Mouse (Mus musculus): ENCODE measurements at regions not wholly inside any gene's neighbourhood (a gene's known extent, or its start where the extent isn't known, plus 50 kb on each side); places are given as distances from the start of the nearest gene placed in this dataset.

DNA sequence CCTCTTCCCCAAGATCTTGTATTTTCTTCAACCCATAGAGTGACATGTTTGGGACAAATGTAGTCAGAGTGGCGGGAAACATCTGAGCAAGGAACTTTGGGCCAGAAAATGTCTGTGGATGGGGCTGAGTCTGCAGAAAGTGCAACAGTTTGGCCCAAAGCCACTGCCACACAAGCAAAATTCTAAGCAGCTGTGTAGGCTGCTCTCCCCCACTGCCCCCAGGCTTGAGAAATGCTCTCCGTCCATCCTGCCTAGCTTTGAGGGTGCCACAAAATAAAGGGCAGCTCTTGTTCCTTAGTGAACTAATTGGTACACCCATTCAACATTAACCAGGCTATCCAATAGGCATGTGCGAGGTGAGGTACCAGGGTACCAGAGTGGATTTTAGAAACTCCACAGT, 205.2 kb upstream of the Kbtbd8 start:
- no peak for DNase-seq (ENCODE audit: low spot score in 2 of 2)

DNA sequence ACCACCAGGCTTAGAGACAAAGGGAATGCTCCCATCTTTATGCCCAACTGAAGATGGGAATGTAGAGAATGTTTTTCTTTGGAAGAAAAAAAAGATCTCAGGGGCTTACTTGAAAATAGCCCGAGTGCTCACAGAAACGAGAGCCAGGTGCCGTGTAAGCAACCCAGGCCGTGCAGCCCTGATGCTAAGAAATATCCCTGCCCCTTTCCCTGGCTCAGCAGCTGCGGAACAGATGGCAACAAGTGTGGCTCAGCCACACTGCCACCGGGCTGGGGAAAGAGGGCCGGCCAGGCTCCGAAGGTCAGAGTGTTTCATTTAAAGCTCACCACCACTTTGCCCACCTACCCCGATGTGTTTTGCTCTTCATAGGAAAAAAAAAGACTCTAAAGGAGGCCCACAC, 205.7 kb upstream of the Kbtbd8 start:
- DNase-seq (ENCODE audit: low spot score in 2 of 2) = no peak

DNA sequence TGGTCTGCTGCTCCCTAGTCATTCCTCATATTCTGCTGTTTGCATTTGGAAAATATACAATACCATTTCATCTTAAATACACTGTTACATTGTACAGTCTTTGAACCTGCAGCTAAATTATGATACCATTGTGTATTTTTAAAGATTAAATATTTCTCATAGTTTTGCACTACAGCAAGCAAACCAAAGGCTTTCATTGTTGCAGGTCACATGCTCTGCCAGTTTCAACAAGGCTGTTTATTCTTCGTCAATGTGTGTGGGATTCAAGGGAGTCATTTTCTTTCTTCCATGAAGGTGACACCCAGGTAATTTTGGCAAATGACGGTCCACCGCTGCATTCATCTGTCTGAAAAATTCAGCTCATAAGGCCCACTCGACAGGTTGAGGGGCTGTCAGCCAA, 200.9 kb upstream of the Lrig1 start:
- no peak for DNase-seq (ENCODE audit: low spot score in 2 of 2)

DNA sequence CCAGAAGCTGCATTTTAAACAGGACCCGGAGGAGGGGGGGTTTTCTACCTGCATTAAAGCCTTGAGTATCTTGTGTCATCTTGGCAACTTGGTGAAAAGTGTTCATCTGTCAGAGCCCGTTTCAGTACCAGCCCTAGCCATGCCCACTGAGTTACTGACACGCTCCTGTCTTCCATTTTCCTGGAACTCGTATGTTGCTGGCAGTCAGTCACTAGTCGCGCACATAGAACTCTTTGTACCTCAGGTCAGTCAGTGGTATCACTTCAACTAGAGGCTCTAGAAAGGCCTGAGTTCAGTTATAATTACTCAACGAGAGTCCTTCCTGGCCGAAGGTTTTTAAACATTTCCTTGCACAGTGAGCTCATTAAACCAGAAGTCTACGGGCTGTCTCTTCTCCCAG, 198.9 kb upstream of the Lrig1 start:
- no peak for DNase-seq (ENCODE audit: low spot score in 2 of 2)

DNA sequence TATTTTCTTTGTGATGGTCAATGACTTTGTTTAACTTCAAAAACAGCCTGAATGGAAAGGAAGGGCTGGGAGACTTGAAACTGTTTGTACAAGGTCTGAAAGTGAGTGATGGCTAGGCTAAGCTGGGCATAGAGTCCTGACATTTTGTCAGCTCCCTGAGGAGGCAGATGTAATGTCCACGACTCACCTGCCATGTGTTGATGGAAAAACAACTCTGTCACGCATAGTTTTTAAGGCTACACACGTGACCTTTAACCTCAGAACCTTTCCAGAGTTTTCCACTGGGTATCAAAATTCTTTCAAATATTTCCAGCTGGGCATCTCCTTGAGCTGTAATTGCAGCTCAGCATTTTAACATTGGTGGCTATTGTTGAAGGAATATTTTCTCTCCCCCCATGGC, 190.2 kb upstream of the Lrig1 start:
- no peak for DNase-seq (ENCODE audit: low spot score in 2 of 2)

DNA sequence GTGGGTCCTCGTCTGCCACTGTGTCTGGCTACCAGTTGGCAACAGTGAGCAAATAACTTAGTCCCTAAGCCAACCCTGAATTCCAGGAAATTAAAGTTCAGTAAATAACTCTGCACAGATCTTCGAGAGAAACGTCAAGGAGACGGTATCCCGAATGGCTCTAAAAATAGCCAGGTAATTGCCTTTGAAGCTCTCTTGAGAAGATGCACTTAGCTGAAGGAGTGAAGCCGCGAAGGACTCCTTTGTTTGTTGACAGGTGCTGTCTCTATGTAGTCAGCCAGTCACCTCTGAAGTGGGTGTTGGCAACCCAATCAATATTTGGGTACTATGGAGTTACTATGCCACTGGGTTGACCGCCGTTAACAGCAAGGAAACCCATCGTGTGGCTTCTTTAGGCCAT, 189.3 kb upstream of the Lrig1 start:
- DNase-seq (ENCODE audit: low spot score in 2 of 2) = no peak

DNA sequence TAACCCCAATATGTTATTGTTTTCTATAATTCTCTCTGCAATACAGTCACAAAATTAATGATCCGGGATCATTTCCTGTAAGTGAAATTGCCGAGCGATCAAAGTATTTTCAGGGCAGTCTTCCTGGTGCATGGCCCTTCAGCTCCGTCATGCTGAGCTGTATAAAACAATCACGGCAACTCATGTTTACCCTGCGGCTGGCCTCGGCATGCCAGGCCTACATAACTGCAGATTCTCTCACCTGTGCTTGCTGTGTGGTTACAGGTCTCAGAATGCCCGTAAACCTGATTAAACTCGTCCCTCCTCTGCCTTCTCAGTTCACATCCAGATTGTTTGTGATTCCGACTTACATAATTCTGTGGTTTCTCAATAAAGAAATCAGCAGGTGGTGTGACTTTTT, 181.2 kb upstream of the Lrig1 start:
- DNase-seq (ENCODE audit: low spot score in 2 of 2) = no peak

DNA sequence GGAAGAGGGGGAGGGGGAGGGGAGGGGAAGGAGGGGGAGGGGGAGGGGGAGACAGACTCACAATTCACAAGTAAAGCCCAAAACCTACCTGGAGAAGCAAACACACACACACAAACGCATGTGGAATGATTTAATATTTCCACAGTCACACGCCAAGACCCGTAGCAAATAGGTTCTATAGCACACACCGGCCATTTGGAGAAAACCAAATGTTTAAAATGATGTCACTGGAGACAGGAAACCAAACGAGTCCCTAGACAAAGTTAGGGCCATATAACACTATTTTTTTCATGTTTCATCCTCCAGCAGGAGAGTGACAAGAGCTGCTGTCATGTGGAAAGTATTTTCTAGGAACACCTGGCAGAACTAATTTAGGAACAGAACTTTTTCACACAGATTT, 175.9 kb upstream of the Lrig1 start:
- no peak for DNase-seq (ENCODE audit: low spot score in 2 of 2)

DNA sequence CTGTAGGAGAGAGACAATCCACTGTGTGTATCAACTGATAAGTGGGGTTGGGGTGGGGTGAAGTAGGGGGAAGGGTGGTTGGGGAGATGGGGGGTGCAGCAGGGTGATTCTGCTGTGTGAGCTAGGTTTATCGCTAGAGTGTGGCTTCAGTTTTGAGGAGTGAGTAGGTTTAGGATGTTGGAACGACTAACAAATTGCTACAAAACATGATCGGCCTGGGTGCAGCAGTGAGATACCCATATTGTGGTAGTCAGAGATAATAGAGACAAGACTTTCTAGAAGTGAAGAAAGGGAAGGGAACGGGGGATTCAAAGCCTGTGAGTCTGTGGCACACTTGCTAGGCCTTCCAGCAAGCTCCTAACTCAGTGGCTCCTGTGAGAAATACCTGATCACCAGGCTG, 175.1 kb upstream of the Lrig1 start:
- DNase-seq (ENCODE audit: low spot score in 2 of 2) = no peak

DNA sequence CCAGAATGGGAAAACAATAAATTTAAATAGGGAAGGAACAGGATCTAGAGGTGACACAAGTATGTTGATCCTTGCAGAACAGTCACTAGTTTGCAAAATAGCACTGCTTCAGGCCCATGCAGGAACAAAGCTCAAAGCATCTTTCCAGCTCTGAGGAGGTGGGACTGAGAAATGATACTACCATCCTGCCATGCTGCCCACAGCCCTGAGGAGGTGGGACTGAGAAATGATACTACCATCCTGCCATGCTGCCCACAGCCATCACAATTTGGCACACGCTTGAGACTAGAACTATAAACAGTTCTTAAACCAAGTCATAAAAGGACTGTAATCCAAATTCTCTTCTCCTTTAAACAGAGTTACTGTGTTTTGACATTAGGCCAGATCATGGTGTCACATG, 174.5 kb upstream of the Lrig1 start:
- no peak for DNase-seq (ENCODE audit: low spot score in 2 of 2)

DNA sequence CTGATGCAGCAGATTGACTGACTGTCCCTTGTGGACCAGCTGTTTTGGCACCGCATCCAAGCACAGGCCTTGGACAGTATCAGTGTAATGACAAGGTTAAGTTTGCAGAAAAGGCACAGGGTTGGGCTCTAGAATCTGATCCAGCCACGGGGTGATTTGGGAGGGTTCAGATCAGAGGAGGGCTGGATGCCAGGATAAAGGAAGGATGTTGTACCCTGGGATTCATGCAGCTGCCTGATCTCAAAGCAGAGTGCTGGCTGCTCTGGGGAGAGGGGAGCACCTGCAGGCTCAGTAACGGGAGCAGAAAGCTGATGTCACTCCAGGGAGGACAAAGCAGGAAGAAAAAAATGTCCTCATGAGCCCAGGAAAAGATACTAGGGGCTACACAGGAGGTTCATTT, 168.0 kb upstream of the Lrig1 start:
- DNase-seq (ENCODE audit: low spot score in 2 of 2) = no peak

DNA sequence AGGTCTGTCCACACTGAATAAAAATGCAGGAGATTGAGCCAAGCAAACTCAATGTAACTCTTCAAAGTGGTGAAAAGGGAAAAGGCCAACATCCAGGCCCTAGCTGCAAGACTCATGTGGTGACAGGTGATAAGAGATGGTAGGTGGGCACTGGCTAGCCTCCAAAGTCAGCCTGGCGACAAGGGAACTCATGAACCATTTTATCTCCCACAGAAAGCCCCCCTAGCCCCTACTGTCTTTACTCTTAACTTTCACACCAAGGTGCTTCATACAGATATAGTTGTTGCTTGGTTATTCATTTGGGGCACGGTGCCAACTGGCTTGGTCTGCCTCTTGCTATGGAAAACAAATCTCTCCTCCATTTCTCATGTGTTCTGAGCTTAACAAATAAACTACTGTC, 165.5 kb upstream of the Lrig1 start:
- no peak for DNase-seq (ENCODE audit: low spot score in 2 of 2)

DNA sequence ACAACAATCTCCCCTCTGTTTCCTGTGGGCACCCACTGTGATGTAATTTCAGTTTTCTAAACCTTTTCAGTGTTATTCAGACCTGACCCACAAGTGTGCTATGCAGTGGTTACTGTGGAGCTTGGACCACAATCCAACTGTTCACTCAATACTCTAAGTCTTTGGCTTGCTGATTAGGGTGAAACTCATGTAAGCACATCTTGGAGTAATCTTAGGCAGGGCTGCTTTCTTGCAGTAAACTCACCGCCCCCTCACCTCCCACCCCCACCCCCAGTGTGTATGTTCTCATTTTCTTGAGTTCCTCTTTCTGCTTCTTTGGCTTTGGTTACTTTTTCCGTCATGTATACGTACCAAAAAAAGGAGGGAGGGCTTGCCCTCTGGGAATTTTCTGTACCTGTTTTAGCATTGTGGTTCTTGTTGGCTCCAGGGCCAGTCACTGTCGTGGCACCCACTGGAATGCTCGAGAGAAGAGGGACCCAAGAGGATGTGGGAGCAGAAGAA, 158.2 kb upstream of the Lrig1 start:
- DNase-seq (ENCODE audit: low spot score in 2 of 2) = no peak

DNA sequence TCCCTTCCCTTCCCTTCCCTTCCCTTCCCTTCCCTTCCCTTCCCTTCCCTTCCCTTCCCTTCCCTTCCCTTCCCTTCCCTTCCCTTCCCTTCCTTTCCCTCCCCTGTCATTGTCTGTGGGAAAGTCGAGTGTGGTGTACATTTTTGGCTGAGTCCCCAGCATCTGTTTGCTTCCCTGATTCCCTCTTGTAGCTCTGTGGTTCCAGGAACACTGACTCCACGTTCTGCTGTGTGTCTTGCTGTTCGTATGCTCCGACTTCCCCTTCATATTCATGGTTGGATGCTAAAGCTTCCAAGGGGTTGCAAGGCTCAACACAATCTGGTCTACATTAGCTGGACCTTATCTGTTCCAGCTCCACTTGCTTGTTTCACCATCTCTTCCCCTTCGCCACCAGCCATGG, 150.2 kb upstream of the Lrig1 start:
- no peak for DNase-seq (ENCODE audit: low spot score in 2 of 2)

DNA sequence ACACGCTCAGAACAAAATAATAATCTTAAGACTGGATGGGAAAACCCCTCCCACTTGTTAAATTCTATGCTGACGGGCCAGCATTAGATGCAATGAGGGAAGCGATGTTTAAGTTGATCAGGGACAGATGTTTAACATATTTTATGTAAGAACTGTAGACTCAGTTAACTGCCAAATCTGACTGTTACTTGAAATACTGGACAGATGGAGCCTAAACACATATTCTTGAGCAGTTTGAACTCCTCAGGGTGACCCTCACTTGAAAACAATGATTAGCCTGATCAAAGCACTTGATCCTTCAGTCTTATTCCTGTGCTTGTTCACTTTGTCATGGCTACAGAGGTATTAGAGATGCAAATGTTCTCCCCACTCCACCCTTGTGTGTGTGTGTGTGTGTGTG, 149.6 kb upstream of the Lrig1 start:
- no peak for DNase-seq (ENCODE audit: low spot score in 2 of 2)

DNA sequence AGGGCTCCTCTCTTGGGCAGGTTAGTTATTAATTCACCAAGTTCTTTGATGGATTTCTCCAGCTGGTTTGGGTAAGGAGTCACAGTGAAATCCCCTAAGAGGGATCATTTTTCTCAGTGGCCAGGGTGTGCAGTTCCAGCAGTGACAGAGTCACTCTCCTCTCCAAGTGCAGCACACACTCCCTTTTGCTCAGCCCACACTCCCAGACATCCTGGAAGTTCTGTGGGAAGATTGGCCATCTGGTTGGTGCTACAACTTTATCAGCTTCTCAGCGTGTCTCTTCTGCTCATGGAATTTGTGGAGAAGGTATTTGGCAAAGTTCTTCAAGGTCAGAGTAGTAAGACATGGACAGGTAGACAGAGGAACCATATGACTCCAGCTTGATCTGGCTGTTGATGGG, 148.5 kb upstream of the Lrig1 start:
- DNase-seq (ENCODE audit: low spot score in 2 of 2) = no peak

DNA sequence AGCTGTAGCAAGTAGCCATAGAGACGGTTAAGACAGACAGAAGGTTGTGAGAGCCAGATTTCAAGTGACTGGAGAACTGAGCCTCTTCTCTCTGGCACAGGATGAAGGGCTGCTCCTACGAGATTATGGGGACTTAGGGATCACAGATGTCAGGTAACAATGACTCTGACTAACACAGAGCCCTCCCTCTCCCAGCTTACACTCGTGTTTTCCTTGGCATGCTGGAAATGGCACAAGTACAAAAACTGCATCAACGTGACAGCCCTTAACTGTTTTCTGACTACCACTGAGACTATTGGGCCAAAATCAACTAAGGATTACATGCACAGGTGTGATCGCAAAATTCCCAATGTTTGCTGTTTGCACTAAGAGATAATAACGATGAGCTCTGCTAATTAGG, 145.9 kb upstream of the Lrig1 start:
- no peak for DNase-seq (ENCODE audit: low spot score in 2 of 2)

DNA sequence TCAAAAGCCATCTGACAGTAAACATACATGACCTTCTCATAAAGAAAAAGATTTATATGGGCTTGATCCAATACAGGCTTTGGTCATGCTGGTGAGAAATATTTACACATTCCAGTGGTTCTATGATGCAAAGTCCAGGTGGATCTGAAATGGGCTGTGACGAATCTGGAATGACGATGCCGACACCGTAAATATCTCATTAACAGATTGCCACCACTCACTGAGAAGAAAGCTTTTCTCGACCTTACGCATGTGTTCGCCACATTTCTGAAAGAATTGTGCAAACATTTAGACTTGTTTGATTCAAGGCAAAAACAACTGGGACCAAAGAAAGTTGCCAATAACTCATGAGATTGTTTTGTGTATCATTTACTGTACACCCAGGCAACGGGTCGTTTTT, 142.9 kb upstream of the Lrig1 start:
- DNase-seq (ENCODE audit: low spot score in 2 of 2) = no peak

DNA sequence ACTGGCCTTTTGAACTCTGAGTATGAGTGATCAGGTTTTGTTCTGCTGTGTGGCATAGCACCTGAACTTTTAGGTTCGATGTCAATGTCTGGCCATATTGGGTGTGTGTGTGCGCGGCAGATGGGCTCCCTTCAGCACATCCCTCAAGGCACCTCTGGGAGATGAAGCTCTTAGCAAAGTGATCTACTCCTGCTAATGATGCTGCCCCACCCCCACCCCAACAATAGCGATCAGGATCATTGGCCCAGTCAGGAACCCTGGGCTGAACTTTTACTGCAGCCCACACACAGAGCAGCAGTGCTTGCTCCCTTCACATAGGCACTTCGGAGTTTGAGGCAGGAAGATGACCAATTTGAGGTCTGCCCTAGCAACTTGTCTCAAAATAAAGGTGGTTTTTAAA, 141.9 kb upstream of the Lrig1 start:
- DNase-seq (ENCODE audit: low spot score in 2 of 2) = no peak

DNA sequence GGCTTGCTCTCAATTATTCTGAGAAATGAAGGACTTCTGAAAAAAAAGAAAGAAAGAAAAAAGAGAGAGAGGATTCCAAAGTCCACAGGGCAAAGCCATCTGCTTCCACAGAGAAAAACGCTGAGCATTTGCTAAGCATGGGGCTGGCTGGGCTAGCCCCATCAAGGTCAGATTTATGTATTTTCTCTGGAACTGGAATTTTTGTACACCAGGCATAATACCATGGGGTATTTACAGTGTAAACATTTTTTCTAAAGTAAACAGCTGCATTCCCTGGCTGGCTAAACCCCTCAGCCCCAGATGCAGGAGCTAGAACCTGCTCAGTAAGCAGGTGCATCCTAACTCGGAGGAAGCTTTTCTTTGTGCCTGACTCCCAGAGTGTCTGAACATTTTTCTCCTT, 135.8 kb upstream of the Lrig1 start:
- DNase-seq (ENCODE audit: low spot score in 2 of 2) = no peak

DNA sequence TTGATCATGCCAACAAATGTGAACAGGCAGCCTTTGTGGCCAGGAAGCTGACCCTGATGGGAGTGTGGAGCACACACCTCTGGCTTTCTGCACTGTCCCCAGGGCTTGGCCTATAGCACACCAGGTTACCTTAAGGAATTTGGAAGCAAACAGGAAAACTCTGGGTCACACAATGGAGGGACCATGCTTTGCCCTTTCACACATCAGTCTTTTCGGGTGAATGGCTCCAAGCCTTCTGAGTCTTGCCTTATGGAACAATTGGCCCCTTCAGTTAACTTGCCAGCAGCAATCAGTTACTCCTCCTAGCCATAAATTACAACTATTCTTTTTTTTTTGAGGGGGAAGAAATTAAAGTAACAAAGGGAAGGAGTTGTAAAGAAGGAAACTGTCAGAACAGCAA, 134.6 kb upstream of the Lrig1 start:
- DNase-seq (ENCODE audit: low spot score in 2 of 2) = no peak

DNA sequence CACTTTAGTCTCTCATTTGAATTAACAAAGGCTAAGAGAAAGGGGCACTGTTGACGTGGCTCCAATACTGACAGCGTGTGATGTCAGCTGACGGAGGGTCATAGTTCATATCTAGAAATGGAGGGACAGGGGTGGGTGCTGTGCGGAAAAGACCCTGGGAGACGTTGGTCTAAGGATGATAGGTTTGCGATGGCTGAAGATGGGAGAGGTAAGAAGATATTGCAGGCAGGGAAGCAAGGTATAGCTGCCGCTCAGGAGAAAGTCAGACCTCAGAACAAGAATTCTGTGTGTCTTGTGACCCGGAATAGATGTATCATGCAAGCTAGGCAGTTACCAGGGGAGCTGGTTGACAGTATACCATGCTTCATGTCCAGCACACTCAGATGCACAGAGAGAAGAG, 130.8 kb upstream of the Lrig1 start:
- DNase-seq (ENCODE audit: low spot score in 2 of 2) = no peak

DNA sequence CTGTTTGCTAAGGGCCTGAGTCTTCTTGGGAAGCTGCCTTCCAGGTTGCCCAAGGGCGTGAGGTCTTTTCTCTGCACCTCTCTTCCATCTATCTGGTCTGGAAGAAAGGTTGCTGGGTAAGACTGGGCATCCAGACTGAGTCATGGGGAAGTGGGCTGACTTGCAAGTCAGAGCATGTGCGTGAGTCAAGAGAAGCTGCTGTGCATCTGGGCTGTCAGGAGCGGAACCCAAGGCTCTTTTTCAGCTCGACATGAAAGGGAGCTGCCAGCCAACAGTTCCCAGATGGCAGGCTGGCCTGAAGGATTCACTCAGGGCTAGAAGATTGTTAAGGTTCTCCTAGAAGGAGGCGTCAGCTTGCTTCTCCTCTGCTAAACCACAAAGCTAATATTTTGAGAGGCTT, 129.3 kb upstream of the Lrig1 start:
- no peak for DNase-seq (ENCODE audit: low spot score in 2 of 2)

DNA sequence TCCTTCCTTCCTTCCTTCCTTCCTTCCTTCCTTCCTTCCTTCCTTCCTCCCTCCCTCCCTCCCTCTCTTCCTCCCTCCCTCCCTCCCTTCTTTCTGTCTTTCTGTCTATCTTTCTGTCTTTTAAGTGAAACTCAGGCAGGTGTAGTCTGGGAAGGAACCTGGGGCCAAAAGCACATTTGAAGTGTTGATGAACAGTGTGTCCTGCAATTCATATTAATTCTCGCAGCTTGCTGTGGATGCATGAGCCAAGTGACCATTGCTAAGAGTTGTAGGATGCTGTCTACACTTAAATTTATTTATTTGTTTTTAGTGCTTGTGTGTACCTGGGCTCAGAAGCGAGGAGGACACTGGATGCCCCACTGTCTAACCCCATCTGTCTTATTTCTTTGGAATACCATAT, 126.7 kb upstream of the Lrig1 start:
- DNase-seq (ENCODE audit: low spot score in 2 of 2) = no peak

DNA sequence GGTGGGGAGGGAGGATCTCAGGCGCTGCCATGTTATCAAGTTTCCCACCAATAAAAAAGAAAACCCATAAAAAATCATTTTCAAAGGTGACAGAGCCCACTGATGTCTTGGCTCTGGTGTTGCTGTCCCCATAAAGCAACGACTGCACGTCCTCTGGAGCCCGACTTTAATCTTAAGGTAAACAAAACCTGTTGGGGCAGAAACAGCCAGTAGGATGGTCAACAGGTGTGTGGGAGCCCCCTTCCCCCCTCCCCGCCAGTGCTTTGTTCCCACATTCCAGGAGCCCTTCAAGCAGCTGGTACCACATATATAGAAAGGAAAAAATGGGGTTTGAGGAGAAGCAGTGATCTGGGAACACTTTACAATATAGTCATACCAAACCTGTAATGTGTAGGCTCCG, 118.3 kb upstream of the Lrig1 start:
- DNase-seq (ENCODE audit: low spot score in 2 of 2) = no peak
